Mouse (Mus musculus) lung, adult 10 weeks (tissue): ENCODE results near the gene Rrp15. TPM values are rescaled to one million over a fixed set of nuclear protein-coding genes. Genes with fewer than 3 reads are reported as not detected.

ENCODE experiments used
- polyA plus RNA-seq: library from polyadenylated mRNA; stranded (reverse); fragments of 350-450 nt; fragmentation: Illumina TruSeq; extraction: RNeasy Lipid Tissue Mini Kit (QIAGEN cat#74804); gene quantifications from one replicate; pipeline ENCODE4 v1.2.3, GENCODE M21; 2014; ENCODE audit warnings: low read depth, low replicate concordance; ENCODE audit not compliant: insufficient read depth

Rrp15 gene
- polyA plus RNA-seq, result 16.8 TPM

DNA sequence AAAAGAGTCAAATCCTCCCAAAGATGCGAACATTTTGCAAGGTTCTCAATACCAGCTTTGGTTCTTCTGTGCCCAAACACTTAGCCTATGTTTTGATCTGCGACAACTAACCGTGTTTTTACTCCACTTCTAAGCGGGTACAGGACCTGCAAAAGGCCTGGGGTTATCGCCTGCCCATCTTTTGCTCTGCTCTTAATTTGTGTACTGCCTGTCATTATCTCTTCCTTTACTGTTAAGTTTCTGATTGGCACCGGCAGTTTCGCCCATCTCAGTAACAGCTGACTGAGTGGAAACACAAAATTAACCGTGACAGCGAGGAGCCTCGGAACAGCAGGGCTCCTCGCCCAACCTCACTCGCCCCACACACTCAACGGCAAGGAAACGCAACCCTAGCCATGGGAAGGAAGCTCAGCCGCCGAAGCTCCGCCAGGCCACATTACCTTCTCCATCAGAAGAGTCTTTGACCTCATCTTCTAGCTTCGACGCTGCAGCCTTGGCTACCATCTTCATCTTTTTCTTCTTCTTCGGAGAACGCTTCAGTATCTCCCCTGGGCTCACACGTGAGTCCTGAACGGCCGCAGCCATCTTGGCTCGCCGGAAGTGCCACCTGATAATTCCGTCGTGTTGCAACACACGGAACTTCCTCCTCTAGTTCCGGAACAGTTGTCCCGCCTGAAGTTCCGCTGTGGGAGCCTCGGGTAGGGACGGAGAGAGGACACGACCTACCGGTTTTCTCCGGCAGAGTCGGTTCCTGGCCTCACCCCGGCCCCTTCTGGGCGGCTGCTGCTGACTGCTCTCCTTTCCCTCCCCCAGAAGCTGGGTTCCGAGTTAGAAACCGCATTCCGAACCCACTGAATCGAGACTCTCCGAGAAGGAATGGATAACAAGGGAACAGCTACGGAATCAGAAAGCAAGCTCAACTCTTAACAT lies at the start of gene Rrp15:
TSS of gene Rrp15 (minus strand) at position 635 of the 930 bp plus-strand sequence.

GRCm38 (mm10) chr1:186705915-186706248 lies 43.3 kb downstream of the Rrp15 start, which contains the start of gene Tgfb2:
Gene Tgfb2 (minus strand): TSS chr1:186705989.

Other genes with a start within 250 kb of the Rrp15 start
- 5.9 TPM for gene Tgfb2, start 43.4 kb downstream of the Rrp15 start, polyA plus RNA-seq
- gene D1Pas1, start 218.1 kb upstream of the Rrp15 start, polyA plus RNA-seq, result not detected